Mouse (Mus musculus) bone marrow macrophage, adult 2 months (primary cell): ENCODE data around the gene Dtd1.

ENCODE experiments used
- CTCF ChIP-seq: IDR thresholded peaks from 2 replicates; pipeline ENCODE4 v1.5.1; 2012; ENCODE audit warnings: low read depth, mild to moderate bottlenecking, low read length, moderate library complexity
- POLR2A ChIP-seq: IDR thresholded peaks from 2 replicates; pipeline ENCODE4 v1.6.1; 2012; ENCODE audit warnings: mild to moderate bottlenecking, low read depth, low read length, borderline replicate concordance

GRCm38 (mm10) chr2:144637204-144637603 is 37.5 kb downstream of the Dtd1 start:
- TF ChIP-seq CTCF: no peak
- TF ChIP-seq POLR2A: no peak
